Mouse (Mus musculus): Measurements from ENCODE around the gene Il1f9. TPM values are rescaled to one million over a fixed set of nuclear protein-coding genes. Genes with fewer than 3 reads are reported as not detected.
"Not testable (repeated sequence)": the region's sequence is repeated elsewhere in the genome, so short reads cannot be mapped to it uniquely, and the experiment has no call there.

Il1f9 gene
- 0.27 and 0.28 TPM in 2 replicates for polyA plus RNA-seq (2012; rRNA removed)

DNA sequence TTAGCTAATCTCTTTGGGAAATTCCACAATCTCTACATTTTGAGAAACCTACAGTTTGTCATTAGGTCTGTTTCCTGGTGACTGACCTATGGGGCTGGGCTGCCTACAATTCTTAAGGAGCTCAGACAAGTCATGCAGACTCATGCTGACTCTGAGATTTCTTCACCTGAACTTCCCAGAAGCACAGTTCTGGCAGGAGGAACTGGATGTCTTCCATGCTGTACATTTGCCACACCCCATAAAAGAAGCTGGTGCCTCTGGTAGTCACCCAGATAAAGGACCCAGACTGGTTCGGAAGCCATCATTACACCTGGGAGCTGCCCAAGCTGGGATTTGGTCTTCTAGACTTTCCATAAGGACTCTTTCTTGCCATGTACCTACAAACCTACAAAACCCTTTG lies at the start of gene Il1f9:
Il1f9 (plus strand) TSS at position 301 of the 400 bp plus-strand sequence.
- no peak for DNase-seq (ENCODE audit: low read depth in 1 of 2, low spot score in 2 of 2)
- H3K27me3 ChIP-seq (ENCODE audit: control insufficient read depth, insufficient read depth, low read length): no peaks in the 10 kb centered on the region
- H3K4me1 ChIP-seq (ENCODE audit: control insufficient read depth, insufficient read depth, insufficient read length): no peaks in the 10 kb centered on the region
- H3K27ac ChIP-seq (ENCODE audit: insufficient read depth, low read length): no peak within 1 kb of the TSS
- TF ChIP-seq POLR2A (IDR thresholded peaks at IDR 0.05; ENCODE audit: low read depth, low read length): no peak
- no peak for TF ChIP-seq CTCF (IDR thresholded peaks at IDR 0.05; ENCODE audit: extremely low read depth, insufficient read depth, insufficient read length, insufficient replicate concordance)
- no peak within 1 kb of the TSS for H3K4me3 ChIP-seq (ENCODE audit: extremely low read depth, insufficient read depth, insufficient read length)
- 92% methylated on average over 1 of the region's 1 CpGs for WGBS
- no peaks in the 10 kb centered on the region for H3K36me3 ChIP-seq (ENCODE audit: control insufficient read depth, insufficient read depth, low read length)

DNA sequence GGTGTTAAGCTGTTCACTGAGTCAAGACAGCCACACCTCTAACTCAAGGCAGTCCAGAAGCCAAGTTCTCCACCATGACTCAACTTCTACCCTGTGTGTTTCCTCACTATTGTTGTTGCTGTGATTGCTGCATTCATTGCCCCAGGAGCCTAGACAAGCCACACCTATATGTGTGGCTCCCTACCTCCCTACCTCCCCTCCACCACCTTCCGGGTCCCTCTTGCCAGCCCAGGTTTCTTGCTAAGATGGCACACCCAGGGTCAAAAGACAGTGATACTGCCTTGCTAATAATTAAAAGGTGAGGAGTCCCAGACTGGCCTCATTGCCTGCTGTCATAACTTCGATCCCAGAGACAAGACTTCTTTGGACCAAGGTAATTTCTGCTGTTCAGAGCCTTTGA lies 33.4 kb upstream of the Il1f9 start, which contains the start of gene Il1f8:
Il1f8 (plus strand) TSS at position 301 of the 400 bp plus-strand sequence.
- no peak for DNase-seq (ENCODE audit: low read depth in 1 of 2, low spot score in 2 of 2)
- no peaks in the 10 kb centered on the region for H3K27me3 ChIP-seq (ENCODE audit: control insufficient read depth, insufficient read depth, low read length)

DNA sequence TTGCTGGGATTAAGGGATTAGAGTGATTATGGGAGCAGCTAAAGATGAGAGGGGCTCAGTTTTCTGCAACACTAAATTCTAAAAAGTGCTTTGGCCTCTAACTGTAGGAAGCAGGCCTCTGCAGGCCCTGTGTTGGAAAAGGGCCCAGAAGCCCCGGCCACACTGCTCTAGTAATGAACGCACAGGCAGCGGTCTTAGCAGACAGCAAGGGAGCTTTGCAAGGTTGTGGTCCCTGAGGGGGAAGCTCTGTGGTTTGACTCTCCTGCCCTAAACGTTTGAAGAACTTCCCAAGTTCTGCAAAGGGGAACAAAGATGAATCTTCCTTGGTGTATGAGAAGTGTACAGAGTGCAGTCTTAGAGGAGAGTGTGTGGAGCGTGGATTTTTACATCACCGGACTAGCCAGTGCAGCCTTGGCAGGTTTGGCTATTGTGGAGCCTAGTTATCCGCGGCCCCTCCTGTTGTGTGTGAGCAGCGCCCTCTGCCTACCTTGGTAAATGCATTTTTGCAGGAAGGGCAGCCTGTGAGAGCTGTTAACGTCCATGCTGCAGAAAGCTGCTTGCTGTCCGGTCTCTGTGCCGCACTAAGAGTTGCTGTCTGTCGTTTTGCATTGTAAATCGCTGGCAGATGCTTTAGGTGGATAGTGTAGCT lies 4.5 kb upstream of the Il1f9 start:
- WGBS: 3% methylated on average over 14 of the region's 14 CpGs
- H3K27me3 ChIP-seq (ENCODE audit: control insufficient read depth, insufficient read depth, low read length); H3K27ac ChIP-seq (ENCODE audit: insufficient read depth, low read length); H3K4me3 ChIP-seq (ENCODE audit: extremely low read depth, insufficient read depth, insufficient read length); DNase-seq (ENCODE audit: low read depth in 1 of 2, low spot score in 2 of 2); H3K4me1 ChIP-seq (ENCODE audit: control insufficient read depth, insufficient read depth, insufficient read length); H3K36me3 ChIP-seq (ENCODE audit: control insufficient read depth, insufficient read depth, low read length): not testable (repeated sequence)

More for the DNA sequence above, 33.4 kb upstream of the Il1f9 start, which contains the start of gene Il1f8:
- Histone ChIP-seq H3K4me1 (ENCODE audit: control insufficient read depth, insufficient read depth, insufficient read length) (no peaks in the 10 kb centered on the region), H3K36me3 (ENCODE audit: control insufficient read depth, insufficient read depth, low read length) (no peaks in the 10 kb centered on the region), H3K27ac (ENCODE audit: insufficient read depth, low read length) (no peak within 1 kb of the TSS), H3K4me3 (ENCODE audit: extremely low read depth, insufficient read depth, insufficient read length) (no peak within 1 kb of the TSS)
- TF ChIP-seq CTCF (IDR thresholded peaks at IDR 0.05; ENCODE audit: extremely low read depth, insufficient read depth, insufficient read length, insufficient replicate concordance) (no peak), POLR2A (IDR thresholded peaks at IDR 0.05; ENCODE audit: low read depth, low read length) (no peak)
- WGBS: 90% methylated on average over 2 of the region's 2 CpGs

DNA sequence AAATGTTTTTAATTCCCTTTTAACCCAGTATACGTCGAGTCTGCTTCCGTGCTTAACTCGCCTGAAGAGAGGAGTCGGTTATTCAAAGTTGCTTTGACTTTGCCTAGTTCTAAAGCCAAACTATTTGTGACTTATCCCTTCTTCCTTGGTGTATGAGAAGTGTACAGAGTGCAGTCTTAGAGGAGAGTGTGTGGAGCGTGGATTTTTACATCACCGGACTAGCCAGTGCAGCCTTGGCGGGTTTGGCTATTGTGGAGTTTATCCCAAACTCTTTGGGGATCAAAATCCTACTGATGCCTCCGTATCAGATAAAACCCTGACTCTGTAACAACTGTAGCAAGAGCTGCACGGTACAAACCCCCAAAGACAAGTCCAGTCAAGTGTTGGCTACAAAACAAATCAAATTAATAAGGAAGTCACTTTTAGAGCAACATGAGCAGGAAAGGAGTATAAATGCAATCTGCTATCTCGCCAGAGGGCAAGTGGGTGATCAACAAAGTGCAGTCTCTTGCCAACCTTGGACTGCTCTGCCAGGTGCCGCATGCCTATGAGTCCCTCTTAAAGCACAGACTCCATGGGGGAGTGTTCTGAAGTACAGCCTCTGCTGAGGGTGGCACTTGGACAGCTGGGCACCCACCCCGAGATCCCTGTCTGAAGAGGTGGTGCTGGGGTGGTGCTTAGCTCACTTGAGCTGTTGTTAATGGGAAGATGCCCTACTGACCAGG lies 3.7 kb upstream of the Il1f9 start:
- H3K4me3 ChIP-seq (ENCODE audit: extremely low read depth, insufficient read depth, insufficient read length); H3K36me3 ChIP-seq (ENCODE audit: control insufficient read depth, insufficient read depth, low read length); H3K27me3 ChIP-seq (ENCODE audit: control insufficient read depth, insufficient read depth, low read length); H3K4me1 ChIP-seq (ENCODE audit: control insufficient read depth, insufficient read depth, insufficient read length); DNase-seq (ENCODE audit: low read depth in 1 of 2, low spot score in 2 of 2); H3K27ac ChIP-seq (ENCODE audit: insufficient read depth, low read length): not testable (repeated sequence)
- 47% methylated on average over 13 of the region's 13 CpGs for WGBS

GRCm38 (mm10) chr2:24184092-24184491 lies 2.2 kb upstream of the Il1f9 start:
- H3K27me3 ChIP-seq (ENCODE audit: control insufficient read depth, insufficient read depth, low read length); H3K27ac ChIP-seq (ENCODE audit: insufficient read depth, low read length); H3K36me3 ChIP-seq (ENCODE audit: control insufficient read depth, insufficient read depth, low read length); H3K4me1 ChIP-seq (ENCODE audit: control insufficient read depth, insufficient read depth, insufficient read length); H3K4me3 ChIP-seq (ENCODE audit: extremely low read depth, insufficient read depth, insufficient read length); DNase-seq (ENCODE audit: low read depth in 1 of 2, low spot score in 2 of 2): not testable (repeated sequence)

GRCm38 (mm10) chr2:24187585-24187984 lies 1.3 kb downstream of the Il1f9 start:
- Histone ChIP-seq H3K4me1 (ENCODE audit: control insufficient read depth, insufficient read depth, insufficient read length) (no peaks in the 10 kb centered on the region), H3K36me3 (ENCODE audit: control insufficient read depth, insufficient read depth, low read length) (no peaks in the 10 kb centered on the region), H3K27ac (ENCODE audit: insufficient read depth, low read length) (no peak overlapping the region), H3K27me3 (ENCODE audit: control insufficient read depth, insufficient read depth, low read length) (no peaks in the 10 kb centered on the region), H3K4me3 (ENCODE audit: extremely low read depth, insufficient read depth, insufficient read length) (no peak overlapping the region)
- TF ChIP-seq POLR2A (IDR thresholded peaks at IDR 0.05; ENCODE audit: low read depth, low read length) (no peak), CTCF (IDR thresholded peaks at IDR 0.05; ENCODE audit: extremely low read depth, insufficient read depth, insufficient read length, insufficient replicate concordance) (no peak)
- WGBS: 49% methylated on average over 6 of the region's 6 CpGs
- DNase-seq (ENCODE audit: low read depth in 1 of 2, low spot score in 2 of 2): no peak

- Histone ChIP-seq H3K4me1 (ENCODE audit: control insufficient read depth, insufficient read depth, insufficient read length) (no peaks in the 10 kb centered on the region), H3K27me3 (ENCODE audit: control insufficient read depth, insufficient read depth, low read length) (no peaks in the 10 kb centered on the region), H3K36me3 (ENCODE audit: control insufficient read depth, insufficient read depth, low read length) (no peaks in the 10 kb centered on the region), H3K27ac (ENCODE audit: insufficient read depth, low read length) (no peak overlapping the region), H3K4me3 (ENCODE audit: extremely low read depth, insufficient read depth, insufficient read length) (no peak overlapping the region)
- 61% methylated on average over 1 of the region's 1 CpGs for whole genome bisulfite sequencing
- no peak for DNase-seq (ENCODE audit: low read depth in 1 of 2, low spot score in 2 of 2)
- TF ChIP-seq CTCF (IDR thresholded peaks at IDR 0.05; ENCODE audit: extremely low read depth, insufficient read depth, insufficient read length, insufficient replicate concordance): no peak
These were observed 1.9 kb downstream of the Il1f9 start for GRCm38 (mm10) chr2:24188189-24188588.

Measured in spleen, adult 2 months (tissue).